Mouse (Mus musculus) liver, postnatal 0 days (tissue): ENCODE results near the gene Uck2. TPM values are rescaled to one million over a fixed set of nuclear protein-coding genes. Genes with fewer than 3 reads are reported as not detected.

Source experiments
- ATAC-seq: fragments of 200-750 bp; cut with Nextera tagmentation; 2 replicates; pipeline ENCODE4 v1.8.0; 2017; ENCODE audit warnings: mild to moderate bottlenecking, moderate library complexity
- DNase-seq: peaks from one replicate; pipeline ENCODE4 v3.0.0-alpha.2; 2016
- H3K27ac ChIP-seq: fragments of 300-500 bp; sonication (generic); 2 replicates; pipeline ENCODE4 v1.5.1; 2014; ENCODE audit warnings: antibody characterized with exemption, moderate library complexity, mild to moderate bottlenecking, low read depth
- H3K27me3 ChIP-seq: fragments of 300-500 bp; sonication (generic); 2 replicates; pipeline ENCODE4 v1.6.1; 2014; ENCODE audit warnings: low read length, control low read depth, mixed read lengths; ENCODE audit not compliant: insufficient read depth
- H3K36me3 ChIP-seq: fragments of 300-500 bp; sonication (generic); replicated peaks from 2 replicates; pipeline ENCODE4 v1.6.1; 2014; ENCODE audit warnings: mild to moderate bottlenecking, control low read depth, low read length, moderate library complexity, mixed read lengths; ENCODE audit not compliant: insufficient read depth
- H3K4me1 ChIP-seq: fragments of 300-500 bp; sonication (generic); 2 replicates; pipeline ENCODE4 v1.6.1; 2014; ENCODE audit warnings: antibody characterized with exemption, mild to moderate bottlenecking, control low read depth; ENCODE audit not compliant: insufficient read depth
- H3K4me2 ChIP-seq: fragments of 300-500 bp; sonication (generic); 2 replicates; pipeline ENCODE4 v1.6.1; 2014; ENCODE audit warnings: low read depth, mild to moderate bottlenecking, low read length, moderate library complexity, mixed read lengths
- H3K4me3 ChIP-seq: fragments of 300-500 bp; sonication (generic); 2 replicates; pipeline ENCODE4 v1.5.1; 2014; ENCODE audit warnings: low read depth, low read length
- H3K9ac ChIP-seq: fragments of 300-500 bp; sonication (generic); replicated peaks from 2 replicates; pipeline ENCODE4 v1.6.1; 2014; ENCODE audit warnings: mild to moderate bottlenecking, moderate library complexity
- H3K9me3 ChIP-seq: fragments of 300-500 bp; sonication (generic); 2 replicates; pipeline ENCODE4 v1.6.1; 2016; ENCODE audit warnings: mild to moderate bottlenecking, control low read depth, low read length, mixed read lengths
- EP300 ChIP-seq: IDR thresholded peaks from 2 replicates; pipeline ENCODE4 v1.6.1; 2016; ENCODE audit warnings: antibody characterized with exemption, low read depth, mild to moderate bottlenecking
- WGBS: fragments of 180-500 bp; shearing (Covaris S2); extraction: QIAGEN DNeasy Blood & Tissue Kit; methylation state at CpG from one replicate; pipeline ENCODE4 v1.1.7; 2014; ENCODE audit not compliant: insufficient replicate concordance; 5-methylcytosine and 5-hydroxymethylcytosine counted together
- microRNA-seq: library from miRNA; unstranded; fragments of <30 nt; microRNA quantifications from one replicate; pipeline ENCODE4, GENCODE M21; 2016
- polyA plus RNA-seq: library from polyadenylated mRNA; unstranded; fragments of >200 nt; fragmentation: Nextera tagmentation; extraction: Ambion mirVana; gene quantifications from 2 replicates; pipeline ENCODE4 v1.2.1, GENCODE M21; 2015

Uck2 gene
- polyA plus RNA-seq, 1 experiment from 2014 or later, result 20.9 TPM

- TF ChIP-seq EP300, result no peak
- Histone ChIP-seq H3K36me3 (no peaks in the 10 kb centered on the region), H3K4me2 (no peak overlapping the region), H3K27me3 (no peaks in the 10 kb centered on the region), H3K4me1 (no peaks in the 10 kb centered on the region), H3K27ac (no peak overlapping the region), H3K9ac (no peak overlapping the region), H3K9me3 (no peaks in the 10 kb centered on the region), H3K4me3 (no peak overlapping the region)
- WGBS, result 40% methylated on average over 9 of the region's 9 CpGs
- ATAC-seq (no peak), DNase-seq (no peak)
Measured at GRCm38 (mm10) chr1:167181919-167182616, 103.1 kb downstream of the Uck2 start.

Small RNA genes lying within 50 kb of the gene (microRNA-seq; reads per million reads assigned to microRNA genes)
- gene Mir6347, result not detected

Other genes with a start within 250 kb of the Uck2 start
- 54.6 and 57.6 TPM in 2 replicates for gene Tmco1, start 23.1 kb upstream of the Uck2 start, polyA plus RNA-seq
- gene Aldh9a1, start 64.7 kb upstream of the Uck2 start, polyA plus RNA-seq, result 76.4 and 80.8 TPM in 2 replicates
- 161 and 163 TPM in 2 replicates for gene Mgst3, start 108.5 kb upstream of the Uck2 start, polyA plus RNA-seq
- not detected in 2 replicates for gene Lrrc52, start 181.5 kb upstream of the Uck2 start, polyA plus RNA-seq